Mouse (Mus musculus) embryonic facial prominence, embryonic 14.5 days (tissue): Measurements from ENCODE around the gene Anks6. TPM values are rescaled to one million over a fixed set of nuclear protein-coding genes. Genes with fewer than 3 reads are reported as not detected.
A peak's percentile ranks its signal among the peaks of the same experiment; 100 is the strongest.

Experiments used
- ATAC-seq: fragments of 200-750 bp; cut with Nextera tagmentation; 2 replicates; pipeline ENCODE4 v1.8.0; 2017; ENCODE audit warnings: low read depth, moderate number of reproducible peaks, moderate TSS enrichment
- DNase-seq: peaks from one replicate; pipeline ENCODE4 v3.0.0-alpha.2; 2015; ENCODE audit warnings: low spot score
- H3K27ac ChIP-seq: fragments of 300-500 bp; sonication (generic); replicated peaks from 2 replicates; pipeline ENCODE4 v1.5.1; 2014; ENCODE audit warnings: low read depth, mild to moderate bottlenecking, low read length, moderate library complexity
- H3K27me3 ChIP-seq: fragments of 300-500 bp; sonication (generic); replicated peaks from 2 replicates; pipeline ENCODE4 v1.6.1; 2014; ENCODE audit warnings: low read length; ENCODE audit not compliant: control insufficient read depth, insufficient read depth
- H3K36me3 ChIP-seq: fragments of 300-500 bp; sonication (generic); 2 replicates; pipeline ENCODE4 v1.6.1; 2014; ENCODE audit warnings: low read length, mixed read lengths; ENCODE audit not compliant: control insufficient read depth, insufficient read depth
- H3K4me1 ChIP-seq: fragments of 300-500 bp; sonication (generic); 2 replicates; pipeline ENCODE4 v1.6.1; 2014; ENCODE audit warnings: antibody characterized with exemption, low read length; ENCODE audit not compliant: control insufficient read depth, insufficient read depth
- H3K4me2 ChIP-seq: fragments of 300-500 bp; sonication (generic); 2 replicates; pipeline ENCODE4 v1.6.1; 2014; ENCODE audit warnings: low read depth, mild to moderate bottlenecking, low read length, moderate library complexity, mixed read lengths
- H3K4me3 ChIP-seq: fragments of 300-500 bp; sonication (generic); 2 replicates; pipeline ENCODE4 v1.5.1; 2014; ENCODE audit warnings: low read depth, mild to moderate bottlenecking, low read length
- H3K9ac ChIP-seq: fragments of 300-500 bp; sonication (generic); 2 replicates; pipeline ENCODE4 v1.6.1; 2014; ENCODE audit warnings: low read depth, mild to moderate bottlenecking, low read length, moderate library complexity, mixed read lengths
- H3K9me3 ChIP-seq: fragments of 300-500 bp; sonication (generic); 2 replicates; pipeline ENCODE4 v1.6.1; 2016; ENCODE audit warnings: low read length; ENCODE audit not compliant: control insufficient read depth
- WGBS: fragments of 180-500 bp; shearing (Covaris S2); extraction: QIAGEN DNeasy Blood & Tissue Kit; methylation state at CpG from one replicate; pipeline ENCODE4 v1.1.7; 2014; 5-methylcytosine and 5-hydroxymethylcytosine counted together
- polyA plus RNA-seq: library from polyadenylated mRNA; unstranded; fragments of >200 nt; fragmentation: Nextera tagmentation; extraction: Ambion mirVana; gene quantifications from 2 replicates; pipeline ENCODE4 v1.2.1, GENCODE M21; 2014

Gene Anks6
- polyA plus RNA-seq, 1 experiment from 2014 or later, result 5.9 TPM

DNA sequence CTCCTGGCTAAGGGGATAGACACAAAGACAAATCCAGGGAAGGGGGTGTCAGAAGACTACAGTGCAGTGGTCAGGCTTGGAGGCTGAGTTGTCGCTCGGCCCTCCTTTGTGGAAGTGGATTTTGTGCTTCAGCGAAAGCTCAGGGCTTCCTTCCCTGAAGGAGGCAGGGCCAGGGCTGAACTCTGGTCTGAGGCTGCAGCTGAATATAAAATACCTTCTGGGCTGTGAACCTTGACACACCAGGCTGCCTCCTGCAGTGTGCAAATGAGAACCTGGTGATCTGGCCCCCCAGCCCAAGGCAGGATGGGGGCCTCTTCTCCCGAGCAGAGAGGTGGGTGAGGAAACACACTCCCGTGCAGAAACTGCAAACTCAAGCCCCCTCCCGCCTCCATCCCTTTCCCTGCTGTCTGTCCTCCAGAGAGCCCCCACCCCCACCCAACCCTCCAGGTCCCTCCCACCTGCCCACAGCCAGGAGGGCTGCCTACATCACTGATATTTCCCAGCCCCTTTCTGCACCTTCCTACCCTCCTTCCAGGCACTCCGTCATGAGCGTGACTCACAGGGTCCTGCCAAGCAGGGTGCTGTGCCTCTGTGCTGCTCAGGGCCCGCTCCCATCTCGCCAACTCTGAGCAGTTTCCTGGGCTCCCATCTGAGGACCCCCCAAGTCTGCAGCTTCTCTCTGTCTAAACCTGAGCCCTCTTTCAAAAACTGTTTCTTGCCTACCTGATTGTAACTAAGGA lies 6.4 kb downstream of the Anks6 start:
- Histone ChIP-seq H3K4me2 (no peak overlapping the region), H3K27me3 (no peaks in the 10 kb centered on the region), H3K27ac (peak overlapping the region; percentile 29; the same call in 1 of the 2 replicates), H3K9me3 (no peaks in the 10 kb centered on the region), H3K9ac (peak overlapping the region; percentile 8; the same call in 1 of the 2 replicates), H3K36me3 (no peaks in the 10 kb centered on the region), H3K4me1 (peaks cover 9% of the 10 kb centered on the region), H3K4me3 (no peak overlapping the region)
- DNase-seq, result no peak
- 35% methylated on average over 9 of the region's 10 CpGs for WGBS
- peak; percentile 5; the same call in 1 of the 2 replicates for ATAC-seq

DNA sequence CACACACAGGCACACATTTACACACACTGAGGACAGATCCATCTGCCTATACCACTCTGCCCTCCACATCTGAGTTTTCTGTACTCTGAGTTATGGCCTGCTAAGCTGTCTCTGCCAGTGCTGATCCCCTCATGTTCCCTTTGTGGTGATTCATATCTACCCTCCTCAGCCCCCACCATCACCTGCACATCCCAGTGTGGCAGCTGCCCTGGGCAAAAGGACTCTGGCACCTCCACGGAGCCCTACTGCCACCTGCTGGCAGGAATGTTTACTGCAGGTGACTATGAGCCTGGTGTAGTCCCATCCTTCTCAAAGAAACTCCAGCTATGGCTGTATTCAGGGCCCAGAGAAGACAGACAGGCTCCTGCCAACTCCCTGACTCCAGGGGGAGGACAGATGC lies 7.1 kb downstream of the Anks6 start:
- no peaks in the 10 kb centered on the region for H3K36me3 ChIP-seq
- no peak overlapping the region for H3K9ac ChIP-seq
- H3K27ac ChIP-seq, result peak overlapping the region; percentile 29; the same call in 1 of the 2 replicates
- H3K27me3 ChIP-seq, result no peaks in the 10 kb centered on the region
- H3K9me3 ChIP-seq, result no peaks in the 10 kb centered on the region
- DNase-seq (peak; percentile 64), ATAC-seq (peak; percentile 88)
- H3K4me1 ChIP-seq, result peaks cover 9% of the 10 kb centered on the region
- WGBS, result 0% methylated on average over 1 of the region's 1 CpGs
- no peak overlapping the region for H3K4me2 ChIP-seq
- H3K4me3 ChIP-seq, result no peak overlapping the region

DNA sequence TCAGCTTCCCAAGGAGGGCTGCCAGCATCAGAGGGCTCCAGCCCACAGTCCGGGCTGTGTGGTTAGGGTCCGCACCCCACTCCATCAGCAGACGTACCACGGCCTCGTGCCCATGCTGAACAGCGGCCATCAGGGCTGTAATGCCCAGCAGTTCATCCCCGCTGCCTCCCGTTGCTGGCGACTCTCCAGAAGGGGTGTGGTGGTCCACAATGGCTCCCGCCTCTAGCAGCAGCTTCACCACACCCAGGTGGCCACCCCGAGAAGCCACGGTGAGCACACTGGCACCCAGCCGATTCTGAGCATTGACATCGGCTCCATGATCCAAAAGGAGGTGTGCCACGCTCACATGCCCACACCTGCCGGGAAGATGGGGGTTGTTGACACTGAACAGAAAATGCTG lies 8.0 kb downstream of the Anks6 start:
- 82% methylated on average over 14 of the region's 16 CpGs for WGBS
- DNase-seq (no peak), ATAC-seq (no peak)

DNA sequence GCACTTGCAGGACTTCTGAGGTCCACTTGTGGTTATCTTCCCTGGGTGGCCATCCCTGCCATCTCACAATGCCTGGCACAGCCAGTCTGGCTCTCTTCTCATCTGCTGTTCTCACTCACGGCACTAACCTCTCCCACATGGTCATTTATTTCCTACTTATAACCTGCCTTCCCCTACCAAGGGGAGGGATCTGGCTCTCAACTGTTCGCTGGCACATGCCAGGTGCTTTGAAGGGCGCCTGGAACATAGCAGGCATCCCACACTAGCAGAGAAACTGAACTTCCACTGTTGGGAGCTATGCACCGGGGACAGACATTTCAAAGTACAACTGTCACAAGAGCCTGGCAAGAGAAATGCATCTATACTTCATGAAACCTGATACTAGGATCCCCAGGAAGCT lies 9.5 kb downstream of the Anks6 start:
- Histone ChIP-seq H3K4me2 (no peak overlapping the region), H3K27ac (no peak overlapping the region), H3K9ac (no peak overlapping the region), H3K36me3 (0 out of 2 replicates have a peak, but pooled peaks cover 5% of the 10 kb centered on the region), H3K4me3 (no peak overlapping the region), H3K27me3 (no peaks in the 10 kb centered on the region), H3K4me1 (peaks cover 9% of the 10 kb centered on the region), H3K9me3 (no peaks in the 10 kb centered on the region)
- WGBS, result 59% methylated on average over 4 of the region's 4 CpGs
- ATAC-seq (no peak), DNase-seq (no peak)

More for the DNA sequence above, 8.0 kb downstream of the Anks6 start:
- H3K9ac ChIP-seq, result no peak overlapping the region
- no peaks in the 10 kb centered on the region for H3K27me3 ChIP-seq
- H3K36me3 ChIP-seq, result no peaks in the 10 kb centered on the region
- no peak overlapping the region for H3K4me2 ChIP-seq
- H3K4me3 ChIP-seq, result no peak overlapping the region
- H3K9me3 ChIP-seq, result no peaks in the 10 kb centered on the region
- no peak overlapping the region for H3K27ac ChIP-seq
- H3K4me1 ChIP-seq, result peaks cover 9% of the 10 kb centered on the region

DNA sequence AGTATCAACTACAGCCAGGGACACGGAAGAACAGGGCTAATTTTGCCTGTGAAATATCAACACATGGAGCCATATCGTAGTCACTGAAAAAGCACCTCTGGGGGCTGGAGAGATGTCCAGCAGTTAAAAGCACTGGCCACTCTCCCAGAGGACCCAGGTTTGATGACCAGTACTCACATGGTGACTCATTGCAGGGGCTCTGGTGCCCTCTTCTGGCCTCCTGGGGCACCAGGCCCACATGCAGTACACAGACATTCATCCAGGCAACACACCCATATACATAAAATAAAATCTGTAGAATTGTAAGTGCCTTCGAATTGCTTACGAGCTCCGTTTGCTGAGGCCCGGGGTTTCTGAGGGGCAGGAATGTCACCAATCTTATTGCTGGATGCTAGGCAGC lies 10.3 kb downstream of the Anks6 start:
- H3K4me2 ChIP-seq, result no peak overlapping the region

DNA sequence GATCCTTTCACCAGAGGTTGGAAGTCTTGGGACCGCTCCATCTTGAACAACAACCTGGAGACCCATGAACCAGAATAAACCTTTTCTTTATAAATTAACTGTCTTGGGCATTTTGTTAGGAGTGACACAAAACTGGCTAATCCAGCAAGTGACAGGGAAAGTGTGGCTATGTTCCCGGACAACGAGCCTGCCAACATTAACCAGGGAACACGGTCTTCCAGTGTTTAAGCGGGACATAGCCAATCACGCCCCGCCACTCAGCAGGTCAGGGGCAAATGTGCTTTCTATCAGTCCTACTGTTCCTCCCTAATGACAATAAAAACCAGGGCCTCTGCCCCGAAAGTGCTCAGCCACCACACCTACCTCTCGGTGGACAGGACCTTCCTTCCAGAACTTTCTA lies 13.4 kb downstream of the Anks6 start:
- H3K27ac ChIP-seq, result no peak overlapping the region
- ATAC-seq, result no peak
- 85% methylated on average over 9 of the region's 9 CpGs for WGBS

More for the DNA sequence above, 10.3 kb downstream of the Anks6 start:
- Histone ChIP-seq H3K27me3 (no peaks in the 10 kb centered on the region), H3K36me3 (0 out of 2 replicates have a peak, but pooled peaks cover 6% of the 10 kb centered on the region), H3K4me3 (no peak overlapping the region), H3K27ac (no peak overlapping the region), H3K4me1 (peaks cover 9% of the 10 kb centered on the region), H3K9me3 (no peaks in the 10 kb centered on the region), H3K9ac (no peak overlapping the region)
- ATAC-seq (no peak), DNase-seq (no peak)
- 83% methylated on average over 6 of the region's 6 CpGs for WGBS

DNA sequence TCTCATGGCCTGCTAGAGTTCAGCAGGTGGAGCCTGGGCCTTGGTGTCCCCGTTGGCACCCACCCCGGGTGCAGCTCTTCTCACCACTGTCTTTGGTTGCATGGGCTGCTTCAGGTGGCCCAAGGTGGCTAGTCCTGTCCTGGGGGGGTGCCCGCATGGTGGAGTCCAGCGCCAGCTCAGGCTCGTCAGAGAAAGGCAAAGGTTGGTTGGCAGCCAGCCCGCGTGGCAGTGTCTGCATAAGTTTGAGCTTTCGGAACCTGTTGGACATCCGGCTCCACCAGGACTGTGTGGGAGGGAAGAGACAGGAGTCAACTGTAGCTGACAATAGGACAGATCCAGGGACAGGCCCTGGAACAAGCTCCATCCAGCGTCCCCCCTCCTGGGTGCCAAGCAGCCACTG lies 17.6 kb downstream of the Anks6 start:
- no peak overlapping the region for H3K9ac ChIP-seq

More for the DNA sequence above, 13.4 kb downstream of the Anks6 start:
- Histone ChIP-seq H3K9ac (no peak overlapping the region), H3K4me1 (no peaks in the 10 kb centered on the region), H3K4me2 (no peak overlapping the region), H3K4me3 (no peak overlapping the region), H3K27me3 (no peaks in the 10 kb centered on the region), H3K36me3 (peaks cover 27% of the 10 kb centered on the region), H3K9me3 (no peaks in the 10 kb centered on the region)
- no peak for DNase-seq

DNA sequence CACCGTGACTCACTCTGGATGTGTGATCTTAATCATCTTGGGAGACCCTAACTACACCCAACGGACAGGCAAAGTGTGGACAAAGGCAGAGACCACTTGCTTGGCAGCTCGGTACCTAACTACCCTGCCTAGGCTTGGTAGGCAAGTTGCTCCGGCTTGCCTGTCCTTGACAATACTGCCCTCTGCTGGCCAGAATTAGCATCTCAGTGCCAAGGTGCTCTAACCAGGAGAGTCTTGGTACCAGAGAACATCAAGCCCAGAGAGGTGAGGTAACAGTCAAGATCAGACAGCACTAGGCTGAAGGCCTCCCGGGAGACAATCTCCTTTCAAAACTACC lies 19.9 kb downstream of the Anks6 start:
- Histone ChIP-seq H3K27ac (no peak overlapping the region), H3K9ac (no peak overlapping the region), H3K9me3 (no peaks in the 10 kb centered on the region), H3K4me2 (no peak overlapping the region), H3K4me1 (no peaks in the 10 kb centered on the region), H3K27me3 (no peaks in the 10 kb centered on the region), H3K36me3 (peaks cover 41% of the 10 kb centered on the region), H3K4me3 (no peak overlapping the region)
- peak; percentile 77 for DNase-seq
- 0 out of 2 replicates have a peak, but pooled peaks have one; percentile 37 for ATAC-seq
- WGBS, result 18% methylated on average over 5 of the region's 5 CpGs

More for the DNA sequence above, 17.6 kb downstream of the Anks6 start:
- H3K4me2 ChIP-seq, result no peak overlapping the region
- H3K27me3 ChIP-seq, result no peaks in the 10 kb centered on the region
- H3K4me1 ChIP-seq, result no peaks in the 10 kb centered on the region
- peaks cover 40% of the 10 kb centered on the region for H3K36me3 ChIP-seq
- H3K27ac ChIP-seq, result no peak overlapping the region
- 91% methylated on average over 10 of the region's 10 CpGs for WGBS
- ATAC-seq, result no peak
- no peak overlapping the region for H3K4me3 ChIP-seq
- DNase-seq, result no peak
- no peaks in the 10 kb centered on the region for H3K9me3 ChIP-seq
